Mouse (Mus musculus): ENCODE measurements around the gene Htra3.

GRCm38 (mm10) chr5:35611170-35611569 is 68.4 kb downstream of the Htra3 start:
- TF ChIP-seq CTCF (conservative IDR thresholded peaks at IDR 0.05; ENCODE audit: insufficient read depth, insufficient read length, low read depth, low read length) (no peak), POLR2A (IDR thresholded peaks at IDR 0.05; ENCODE audit: low read depth, low read length) (no peak)
